Mouse (Mus musculus): ENCODE measurements around the gene Cbfa2t3. TPM values are rescaled to one million over a fixed set of nuclear protein-coding genes. Genes with fewer than 3 reads are reported as not detected.

Cbfa2t3 gene
- total RNA-seq (2014; rRNA removed) = 11.1 and 11.8 TPM in 2 replicates
- 13.3 and 15.9 TPM in 2 replicates for polyA plus RNA-seq (2015; fragmentation: Nextera tagmentation; extraction: Ambion mirVana)

- H3K9ac ChIP-seq (replicated peaks; ENCODE audit: low read length, poor library complexity, severe bottlenecking) = no peak within 1 kb of the TSS
- no peak within 1 kb of the TSS for H3K4me2 ChIP-seq (ENCODE audit: low read depth, low read length, poor library complexity, severe bottlenecking)
- WGBS = 55% methylated on average over 13 of the region's 13 CpGs
- H3K4me1 ChIP-seq (ENCODE audit: insufficient read depth, low read length) = no peaks in the 10 kb centered on the region
- ATAC-seq (ENCODE audit: low FRiP score) (no peak), DNase-seq (ENCODE audit: low spot score) (no peak)
- no peaks in the 10 kb centered on the region for H3K9me3 ChIP-seq (ENCODE audit: low read length)
- TF ChIP-seq CTCF (IDR thresholded peaks at IDR 0.05) = no peak
- H3K27me3 ChIP-seq (ENCODE audit: insufficient read depth, low read length) = no peaks in the 10 kb centered on the region
- H3K27ac ChIP-seq (ENCODE audit: low read depth, low read length) = no peak within 1 kb of the TSS
- no peak within 1 kb of the TSS for H3K4me3 ChIP-seq (ENCODE audit: low read depth, low read length)
- no peaks in the 10 kb centered on the region for H3K36me3 ChIP-seq (ENCODE audit: insufficient read depth, low read length)
Measured at GRCm38 (mm10) chr8:122699005-122699492, at the start of gene Cbfa2t3. Gene Cbfa2t3, minus strand, starts transcription at chr8:122699109.

- 78% methylated on average over 1 of the region's 1 CpGs for WGBS
Measured at GRCm38 (mm10) chr8:122747825-122748224, 48.9 kb upstream of the Cbfa2t3 start.

GRCm38 (mm10) chr8:122746439-122746838 lies 47.5 kb upstream of the Cbfa2t3 start:
- H3K27ac ChIP-seq (ENCODE audit: low read depth, low read length) = no peak overlapping the region
- peak overlapping the region; percentile 33; the same call in 1 of the 2 replicates for H3K9ac ChIP-seq (replicated peaks; ENCODE audit: low read length, poor library complexity, severe bottlenecking)
- WGBS = 31% methylated on average over 7 of the region's 7 CpGs
- H3K4me3 ChIP-seq (ENCODE audit: low read depth, low read length) = no peak overlapping the region
- DNase-seq (ENCODE audit: low spot score) = no peak
- no peaks in the 10 kb centered on the region for H3K9me3 ChIP-seq (ENCODE audit: low read length)
- H3K27me3 ChIP-seq (ENCODE audit: insufficient read depth, low read length) = no peaks in the 10 kb centered on the region
- no peak for TF ChIP-seq CTCF (IDR thresholded peaks at IDR 0.05)
- ATAC-seq (ENCODE audit: low FRiP score) = no peak
- peaks cover 32% of the 10 kb centered on the region for H3K4me1 ChIP-seq (ENCODE audit: insufficient read depth, low read length)
- no peak overlapping the region for H3K4me2 ChIP-seq (ENCODE audit: low read depth, low read length, poor library complexity, severe bottlenecking)
- no peaks in the 10 kb centered on the region for H3K36me3 ChIP-seq (ENCODE audit: insufficient read depth, low read length)

More at GRCm38 (mm10) chr8:122747825-122748224, 48.9 kb upstream of the Cbfa2t3 start:
- no peak overlapping the region for H3K4me2 ChIP-seq (ENCODE audit: low read depth, low read length, poor library complexity, severe bottlenecking)
- no peaks in the 10 kb centered on the region for H3K9me3 ChIP-seq (ENCODE audit: low read length)
- peaks cover 22% of the 10 kb centered on the region for H3K4me1 ChIP-seq (ENCODE audit: insufficient read depth, low read length)
- DNase-seq (ENCODE audit: low spot score) (no peak), ATAC-seq (ENCODE audit: low FRiP score) (no peak)
- no peaks in the 10 kb centered on the region for H3K36me3 ChIP-seq (ENCODE audit: insufficient read depth, low read length)
- TF ChIP-seq CTCF (IDR thresholded peaks at IDR 0.05) = no peak
- H3K9ac ChIP-seq (replicated peaks; ENCODE audit: low read length, poor library complexity, severe bottlenecking) = no peak overlapping the region
- H3K27me3 ChIP-seq (ENCODE audit: insufficient read depth, low read length) = no peaks in the 10 kb centered on the region
- H3K4me3 ChIP-seq (ENCODE audit: low read depth, low read length) = no peak overlapping the region
- no peak overlapping the region for H3K27ac ChIP-seq (ENCODE audit: low read depth, low read length)

GRCm38 (mm10) chr8:122745750-122746275 lies 46.9 kb upstream of the Cbfa2t3 start:
- peaks cover 32% of the 10 kb centered on the region for H3K4me1 ChIP-seq (ENCODE audit: insufficient read depth, low read length)
- no peak for ATAC-seq (ENCODE audit: low FRiP score)

GRCm38 (mm10) chr8:122745022-122745749 lies 46.3 kb upstream of the Cbfa2t3 start:
- Histone ChIP-seq H3K36me3 (ENCODE audit: insufficient read depth, low read length) (no peaks in the 10 kb centered on the region), H3K4me2 (ENCODE audit: low read depth, low read length, poor library complexity, severe bottlenecking) (peak overlapping the region; percentile 13; the same call in 1 of the 2 replicates), H3K27ac (ENCODE audit: low read depth, low read length) (peak overlapping the region; percentile 74), H3K27me3 (ENCODE audit: insufficient read depth, low read length) (no peaks in the 10 kb centered on the region), H3K9me3 (ENCODE audit: low read length) (no peaks in the 10 kb centered on the region), H3K4me1 (ENCODE audit: insufficient read depth, low read length) (peaks cover 32% of the 10 kb centered on the region), H3K9ac (replicated peaks; ENCODE audit: low read length, poor library complexity, severe bottlenecking) (peak overlapping the region; percentile 33; the same call in 1 of the 2 replicates), H3K4me3 (ENCODE audit: low read depth, low read length) (no peak overlapping the region)
- no peak for DNase-seq (ENCODE audit: low spot score)
- 17% methylated on average over 17 of the region's 17 CpGs for WGBS
- no peak for TF ChIP-seq CTCF (IDR thresholded peaks at IDR 0.05)
- 0 out of 2 replicates have a peak, but pooled peaks have one; percentile 34 for ATAC-seq (ENCODE audit: low FRiP score)

More at GRCm38 (mm10) chr8:122745750-122746275, 46.9 kb upstream of the Cbfa2t3 start:
- H3K9ac ChIP-seq (replicated peaks; ENCODE audit: low read length, poor library complexity, severe bottlenecking) = peak overlapping the region; percentile 33; the same call in 1 of the 2 replicates
- H3K27me3 ChIP-seq (ENCODE audit: insufficient read depth, low read length) = no peaks in the 10 kb centered on the region
- TF ChIP-seq CTCF (IDR thresholded peaks at IDR 0.05) = peak; percentile 6; the same call in 1 of the 2 replicates
- H3K4me2 ChIP-seq (ENCODE audit: low read depth, low read length, poor library complexity, severe bottlenecking) = peak overlapping the region; percentile 13; the same call in 1 of the 2 replicates
- 5% methylated on average over 16 of the region's 16 CpGs for WGBS
- no peaks in the 10 kb centered on the region for H3K36me3 ChIP-seq (ENCODE audit: insufficient read depth, low read length)
- peak overlapping the region; percentile 74 for H3K27ac ChIP-seq (ENCODE audit: low read depth, low read length)
- peak; percentile 67 for DNase-seq (ENCODE audit: low spot score)
- H3K9me3 ChIP-seq (ENCODE audit: low read length) = no peaks in the 10 kb centered on the region
- no peak overlapping the region for H3K4me3 ChIP-seq (ENCODE audit: low read depth, low read length)
